Mouse (Mus musculus) neural tube, embryonic 13.5 days (tissue): ENCODE results near the gene Csnk1g2. TPM values are rescaled to one million over a fixed set of nuclear protein-coding genes. Genes with fewer than 3 reads are reported as not detected.

Source experiments
- ATAC-seq: fragments of 200-750 bp; cut with Nextera tagmentation; 2 replicates; pipeline ENCODE4 v1.8.0; 2017; ENCODE audit warnings: low read depth, mild to moderate bottlenecking, moderate TSS enrichment, moderate library complexity
- H3K27ac ChIP-seq: fragments of 300-500 bp; sonication (generic); replicated peaks from 2 replicates; pipeline ENCODE4 v1.5.1; 2015; ENCODE audit warnings: moderate library complexity, mild to moderate bottlenecking, inconsistent platforms
- H3K27me3 ChIP-seq: fragments of 300-500 bp; sonication (generic); 2 replicates; pipeline ENCODE4 v1.6.1; 2015; ENCODE audit warnings: mild to moderate bottlenecking, inconsistent platforms
- H3K36me3 ChIP-seq: fragments of 300-500 bp; sonication (generic); 2 replicates; pipeline ENCODE4 v1.6.1; 2015; ENCODE audit warnings: mild to moderate bottlenecking, inconsistent platforms
- H3K4me1 ChIP-seq: fragments of 300-500 bp; sonication (generic); replicated peaks from 2 replicates; pipeline ENCODE4 v1.6.1; 2015; ENCODE audit warnings: inconsistent platforms
- H3K4me2 ChIP-seq: fragments of 300-500 bp; sonication (generic); 2 replicates; pipeline ENCODE4 v1.6.1; 2015; ENCODE audit warnings: inconsistent platforms, mild to moderate bottlenecking, moderate library complexity
- H3K4me3 ChIP-seq: fragments of 300-500 bp; sonication (generic); 2 replicates; pipeline ENCODE4 v1.5.1; 2015; ENCODE audit warnings: mild to moderate bottlenecking, inconsistent platforms
- H3K9ac ChIP-seq: fragments of 300-500 bp; sonication (generic); 2 replicates; pipeline ENCODE4 v1.6.1; 2015; ENCODE audit warnings: moderate library complexity, mild to moderate bottlenecking, inconsistent platforms
- H3K9me3 ChIP-seq: fragments of 300-500 bp; sonication (generic); 2 replicates; pipeline ENCODE4 v1.6.1; 2016; ENCODE audit warnings: inconsistent platforms
- WGBS: fragments of 180-500 bp; shearing (Covaris S2); methylation state at CpG from one replicate; pipeline ENCODE4 v1.1.7; 2015; 5-methylcytosine and 5-hydroxymethylcytosine counted together
- microRNA-seq: library from miRNA; unstranded; fragments of <30 nt; microRNA quantifications from one replicate; pipeline ENCODE4, GENCODE M21; 2016
- polyA plus RNA-seq: library from polyadenylated mRNA; unstranded; fragments of >200 nt; fragmentation: Nextera tagmentation; extraction: Ambion mirVana; gene quantifications from 2 replicates; pipeline ENCODE4 v1.2.1, GENCODE M21; 2015

The Csnk1g2 gene
- polyA plus RNA-seq, 1 experiment from 2014 or later: 110 TPM

GRCm38 (mm10) chr10:80679556-80680259, 57.1 kb downstream of the Csnk1g2 start:
- no peak for ATAC-seq
- no peaks in the 10 kb centered on the region for H3K9me3 ChIP-seq
- H3K36me3 ChIP-seq: peaks cover 18% of the 10 kb centered on the region; the same call in 1 of the 2 replicates
- no peak overlapping the region for H3K4me3 ChIP-seq
- no peak overlapping the region for H3K27ac ChIP-seq
- 65% methylated on average over 9 of the region's 9 CpGs for WGBS
- H3K9ac ChIP-seq: peak overlapping the region; percentile 45; the same call in 1 of the 2 replicates
- peaks cover 44% of the 10 kb centered on the region for H3K4me1 ChIP-seq
- H3K27me3 ChIP-seq: no peaks in the 10 kb centered on the region
- H3K4me2 ChIP-seq: no peak overlapping the region

- H3K36me3 ChIP-seq: peaks cover 24% of the 10 kb centered on the region
- H3K9ac ChIP-seq: no peak overlapping the region
Observed at GRCm38 (mm10) chr10:80680260-80680696, 57.6 kb downstream of the Csnk1g2 start.

GRCm38 (mm10) chr10:80682003-80682402, 59.4 kb downstream of the Csnk1g2 start:
- Histone ChIP-seq H3K4me3 (no peak overlapping the region), H3K4me1 (peaks cover 33% of the 10 kb centered on the region), H3K9me3 (no peaks in the 10 kb centered on the region), H3K27ac (no peak overlapping the region), H3K27me3 (no peaks in the 10 kb centered on the region), H3K36me3 (peaks cover 41% of the 10 kb centered on the region), H3K9ac (no peak overlapping the region), H3K4me2 (no peak overlapping the region)
- ATAC-seq: no peak
- WGBS: 95% methylated on average over 6 of the region's 6 CpGs

More at GRCm38 (mm10) chr10:80680260-80680696, 57.6 kb downstream of the Csnk1g2 start:
- Histone ChIP-seq H3K4me1 (peaks cover 38% of the 10 kb centered on the region), H3K9me3 (no peaks in the 10 kb centered on the region), H3K27me3 (no peaks in the 10 kb centered on the region), H3K4me3 (no peak overlapping the region), H3K27ac (no peak overlapping the region), H3K4me2 (no peak overlapping the region)
- WGBS: 79% methylated on average over 2 of the region's 2 CpGs
- ATAC-seq: no peak

GRCm38 (mm10) chr10:80683647-80684046, 61.0 kb downstream of the Csnk1g2 start:
- ATAC-seq: no peak
- no peak overlapping the region for H3K9ac ChIP-seq
- H3K9me3 ChIP-seq: no peaks in the 10 kb centered on the region
- 91% methylated on average over 1 of the region's 1 CpGs for WGBS
- no peak overlapping the region for H3K4me2 ChIP-seq
- H3K27me3 ChIP-seq: no peaks in the 10 kb centered on the region
- no peak overlapping the region for H3K27ac ChIP-seq
- peaks cover 17% of the 10 kb centered on the region for H3K4me1 ChIP-seq
- 0 out of 2 replicates have a peak overlapping the region, but pooled peaks have one; percentile 1 for H3K4me3 ChIP-seq
- H3K36me3 ChIP-seq: peaks cover 54% of the 10 kb centered on the region

- no peak overlapping the region for H3K4me3 ChIP-seq
- peaks cover 11% of the 10 kb centered on the region for H3K4me1 ChIP-seq
- WGBS: 62% methylated on average over 6 of the region's 6 CpGs
- no peaks in the 10 kb centered on the region for H3K27me3 ChIP-seq
- H3K4me2 ChIP-seq: no peak overlapping the region
- no peaks in the 10 kb centered on the region for H3K9me3 ChIP-seq
- no peak for ATAC-seq
- no peak overlapping the region for H3K27ac ChIP-seq
- H3K9ac ChIP-seq: no peak overlapping the region
- H3K36me3 ChIP-seq: peaks cover 59% of the 10 kb centered on the region
Observed at GRCm38 (mm10) chr10:80684214-80684613, 61.6 kb downstream of the Csnk1g2 start.

- H3K36me3 ChIP-seq: peaks cover 67% of the 10 kb centered on the region
- no peak overlapping the region for H3K4me3 ChIP-seq
- H3K4me2 ChIP-seq: no peak overlapping the region
- H3K9ac ChIP-seq: no peak overlapping the region
- H3K9me3 ChIP-seq: no peaks in the 10 kb centered on the region
- H3K4me1 ChIP-seq: 0 out of 2 replicates have a peak, but pooled peaks cover 4% of the 10 kb centered on the region
- no peaks in the 10 kb centered on the region for H3K27me3 ChIP-seq
- no peak overlapping the region for H3K27ac ChIP-seq
- no peak for ATAC-seq
- 92% methylated on average over 4 of the region's 4 CpGs for WGBS
Observed at GRCm38 (mm10) chr10:80684984-80685383, 62.3 kb downstream of the Csnk1g2 start.

GRCm38 (mm10) chr10:80686617-80687016, 64.0 kb downstream of the Csnk1g2 start:
- Histone ChIP-seq H3K4me3 (no peak overlapping the region), H3K9ac (no peak overlapping the region), H3K27me3 (no peaks in the 10 kb centered on the region), H3K27ac (no peak overlapping the region), H3K9me3 (no peaks in the 10 kb centered on the region), H3K36me3 (peaks cover 80% of the 10 kb centered on the region), H3K4me1 (no peaks in the 10 kb centered on the region), H3K4me2 (no peak overlapping the region)
- no peak for ATAC-seq
- 89% methylated on average over 3 of the region's 3 CpGs for WGBS

- no peaks in the 10 kb centered on the region for H3K27me3 ChIP-seq
- ATAC-seq: no peak
- H3K9me3 ChIP-seq: no peaks in the 10 kb centered on the region
- H3K4me1 ChIP-seq: no peaks in the 10 kb centered on the region
- no peak overlapping the region for H3K4me3 ChIP-seq
- WGBS: 42% methylated on average over 5 of the region's 5 CpGs
- no peak overlapping the region for H3K4me2 ChIP-seq
- H3K27ac ChIP-seq: no peak overlapping the region
- H3K9ac ChIP-seq: no peak overlapping the region
- peaks cover 83% of the 10 kb centered on the region for H3K36me3 ChIP-seq
Observed at GRCm38 (mm10) chr10:80687850-80688249, 65.2 kb downstream of the Csnk1g2 start.

Small RNAs within 50 kb of the gene (microRNA-seq; reads per million reads assigned to microRNA genes)
- not detected for gene Mir6912

Other genes with a start within 250 kb of the Csnk1g2 start
- gene Mex3d, start 235.2 kb upstream of the Csnk1g2 start, polyA plus RNA-seq: 15.6 and 16.7 TPM in 2 replicates
- gene Mbd3, start 223.3 kb upstream of the Csnk1g2 start, polyA plus RNA-seq: 238 and 241 TPM in 2 replicates
- gene Uqcr11, start 216.0 kb upstream of the Csnk1g2 start, polyA plus RNA-seq: 462 and 574 TPM in 2 replicates
- gene Tcf3, start 189.2 kb upstream of the Csnk1g2 start, polyA plus RNA-seq: 62.1 and 70.4 TPM in 2 replicates
- 0.92 and 1.2 TPM in 2 replicates for gene Onecut3, start 128.0 kb upstream of the Csnk1g2 start, polyA plus RNA-seq
- 1.2 and 1.4 TPM in 2 replicates for gene Atp8b3, start 83.7 kb upstream of the Csnk1g2 start, polyA plus RNA-seq
- gene Rexo1, start 61.3 kb upstream of the Csnk1g2 start, polyA plus RNA-seq: 26.8 and 28.0 TPM in 2 replicates
- gene Klf16, start 45.5 kb upstream of the Csnk1g2 start, polyA plus RNA-seq: 4.9 and 5.5 TPM in 2 replicates
- 108 and 123 TPM in 2 replicates for gene Abhd17a, start 32.5 kb upstream of the Csnk1g2 start, polyA plus RNA-seq
- 62.7 and 64.8 TPM in 2 replicates for gene Scamp4, start 20.0 kb upstream of the Csnk1g2 start, polyA plus RNA-seq
- gene Adat3, start 20.0 kb upstream of the Csnk1g2 start, polyA plus RNA-seq: 3.0 and 4.8 TPM in 2 replicates
- gene Gm49322, start 16.8 kb upstream of the Csnk1g2 start, polyA plus RNA-seq: 2.8 and 3.7 TPM in 2 replicates
- gene Btbd2, start 34.2 kb downstream of the Csnk1g2 start, polyA plus RNA-seq: 93.9 and 100.0 TPM in 2 replicates
- 61.4 and 63.4 TPM in 2 replicates for gene Mknk2, start 55.3 kb downstream of the Csnk1g2 start, polyA plus RNA-seq
- gene Mob3a, start 79.1 kb downstream of the Csnk1g2 start, polyA plus RNA-seq: 46.4 and 55.1 TPM in 2 replicates
- 37.2 and 39.1 TPM in 2 replicates for gene Izumo4, start 79.3 kb downstream of the Csnk1g2 start, polyA plus RNA-seq
- 106 and 114 TPM in 2 replicates for gene Ap3d1, start 119.4 kb downstream of the Csnk1g2 start, polyA plus RNA-seq
- gene Dot1l, start 132.4 kb downstream of the Csnk1g2 start, polyA plus RNA-seq: 16.4 and 19.5 TPM in 2 replicates
- gene Sf3a2, start 175.4 kb downstream of the Csnk1g2 start, polyA plus RNA-seq: 67.5 and 71.0 TPM in 2 replicates
- 128 and 137 TPM in 2 replicates for gene Plekhj1, start 175.8 kb downstream of the Csnk1g2 start, polyA plus RNA-seq
- 0.11 TPM in 1 of 2 replicates, not detected in the other for gene Amh, start 182.4 kb downstream of the Csnk1g2 start, polyA plus RNA-seq
- 0.76 and 1.1 TPM in 2 replicates for gene Jsrp1, start 190.7 kb downstream of the Csnk1g2 start, polyA plus RNA-seq
- 1,173 and 1,183 TPM in 2 replicates for gene Oaz1, start 203.8 kb downstream of the Csnk1g2 start, polyA plus RNA-seq
- gene Lingo3, start 221.2 kb downstream of the Csnk1g2 start, polyA plus RNA-seq: 2.3 and 3.2 TPM in 2 replicates
- gene Lsm7, start 232.4 kb downstream of the Csnk1g2 start, polyA plus RNA-seq: 199 and 218 TPM in 2 replicates
- gene Sppl2b, start 232.4 kb downstream of the Csnk1g2 start, polyA plus RNA-seq: 62.0 and 66.2 TPM in 2 replicates
- 0.08 and 0.31 TPM in 2 replicates for gene Tmprss9, start 249.0 kb downstream of the Csnk1g2 start, polyA plus RNA-seq